Mouse (Mus musculus) ES-E14 (cell line): ENCODE results near the gene Lgr6. TPM values are rescaled to one million over a fixed set of nuclear protein-coding genes. Genes with fewer than 3 reads are reported as not detected.
A peak's percentile ranks its signal among the peaks of the same experiment; 100 is the strongest.

ENCODE experiments used
- DNase-seq: peaks from one replicate; pipeline ENCODE4 v3.0.0-alpha.2; 2013; ENCODE audit warnings: low read depth, low spot score
- H3K27ac ChIP-seq: 2 replicates; pipeline ENCODE4 v1.5.1; 2012; ENCODE audit warnings: low read depth, mild to moderate bottlenecking, low read length, moderate library complexity, mixed read lengths; ENCODE audit not compliant: poor library complexity, insufficient read depth, severe bottlenecking
- H3K36me3 ChIP-seq: 2 replicates; pipeline ENCODE4 v1.6.1; 2012; ENCODE audit warnings: mild to moderate bottlenecking, low read length, moderate library complexity, mixed read lengths; ENCODE audit not compliant: control insufficient read depth, poor library complexity, insufficient read depth, severe bottlenecking
- H3K4me1 ChIP-seq, 2 experiments: fragments of 150-350 bp in 1 of 2; sonication (generic) in 1 of 2; 2 replicates each; pipeline ENCODE4 v1.6.1; 2012; ENCODE audit warnings: low read length in 2 of 2, mild to moderate bottlenecking in 1 of 2, mixed read lengths in 1 of 2; ENCODE audit not compliant: control insufficient read depth in 2 of 2, insufficient read depth in 2 of 2, poor library complexity in 1 of 2
- H3K4me3 ChIP-seq, 2 experiments: fragments of 150-350 bp in 1 of 2; sonication (generic) in 1 of 2; 2 replicates each; pipeline ENCODE4 v1.5.1; 2012; ENCODE audit warnings: low read length in 2 of 2, low read depth in 1 of 2, mild to moderate bottlenecking in 1 of 2, mixed read lengths in 1 of 2; ENCODE audit not compliant: insufficient read depth in 1 of 2, poor library complexity in 1 of 2, severe bottlenecking in 1 of 2
- H3K9ac ChIP-seq: 2 replicates; pipeline ENCODE4 v1.6.1; 2012; ENCODE audit warnings: low read depth, mild to moderate bottlenecking, low read length, mixed read lengths; ENCODE audit not compliant: poor library complexity, insufficient read depth, severe bottlenecking
- H3K9me3 ChIP-seq: fragments of 150-350 bp; sonication (generic); 2 replicates; pipeline ENCODE4 v1.6.1; 2012; ENCODE audit warnings: low read depth, mild to moderate bottlenecking, low read length; ENCODE audit not compliant: control insufficient read depth, insufficient read depth
- CHD2 ChIP-seq: IDR thresholded peaks from 2 replicates; pipeline ENCODE4 v1.6.1; 2014; ENCODE audit warnings: mild to moderate bottlenecking, low read depth, low read length, inconsistent platforms
- HCFC1 ChIP-seq: IDR thresholded peaks from 2 replicates; pipeline ENCODE4 v1.6.1; 2012; ENCODE audit warnings: low read length, inconsistent platforms, borderline replicate concordance; ENCODE audit not compliant: insufficient read depth
- MAFK ChIP-seq: IDR thresholded peaks from 2 replicates; pipeline ENCODE4 v1.6.1; 2014; ENCODE audit warnings: mild to moderate bottlenecking, low read depth, low read length, inconsistent platforms; ENCODE audit not compliant: insufficient read depth
- ZC3H11A ChIP-seq: IDR thresholded peaks from 2 replicates; pipeline ENCODE4 v1.6.1; 2012; ENCODE audit warnings: low read depth, mild to moderate bottlenecking, inconsistent platforms, low read length, borderline replicate concordance
- ZNF384 ChIP-seq: IDR thresholded peaks from 2 replicates; pipeline ENCODE4 v1.6.1; 2012; ENCODE audit warnings: low read depth, low read length, inconsistent platforms
- in situ Hi-C, 2 experiments: fragments of 600-800 bp; cut with MboI; formaldehyde crosslinking; loops; one replicate each; pipeline ENCODE4 v1.15.1; 2025; ENCODE audit warnings: low sequenced_read_pairs in 2 of 2, inconsistent platforms in 1 of 2; ENCODE audit not compliant: unreplicated experiment in 2 of 2
- total RNA-seq: library from RNA; depleted of rRNA; stranded (reverse); fragments of 300-350 nt; gene quantifications from 2 replicates; pipeline ENCODE4 v1.2.3, GENCODE M21; 2012

Gene Lgr6
- total RNA-seq, 1 experiment = 1.7 TPM

DNA sequence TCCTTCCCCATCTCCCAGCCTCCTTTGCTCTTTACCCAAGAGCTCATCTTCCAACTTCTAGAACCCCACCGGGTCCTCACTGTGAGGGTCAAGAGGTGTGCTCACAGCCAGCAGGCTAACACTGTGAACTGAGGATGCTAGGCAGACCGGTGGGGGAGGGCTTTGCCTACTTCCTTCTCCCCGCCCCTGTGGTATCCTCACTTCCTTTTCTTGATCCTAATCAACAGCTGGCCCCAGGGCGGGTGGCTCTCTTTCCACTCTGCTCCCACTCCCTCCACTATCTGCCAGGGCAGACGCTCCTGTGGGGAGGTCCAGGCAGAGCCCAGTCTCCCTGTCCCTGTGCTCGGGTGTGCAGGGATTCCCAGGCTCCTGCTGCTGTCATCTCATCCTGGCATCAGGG lies 26.0 kb upstream of the Lgr6 start:
- peaks cover 2 to 29% of the 10 kb centered on the region in 2 experiments; a peak in 2 of 4 replicates for H3K4me1 ChIP-seq
- TF ChIP-seq ZNF384 (no peak), HCFC1 (no peak), ZC3H11A (no peak), CHD2 (no peak), MAFK (no peak)
- H3K4me3 ChIP-seq = peak overlapping the region in 1 of 2 experiments; percentile 6; a peak in 1 of 4 replicates
- in situ Hi-C loops = no loop called here
- H3K27ac ChIP-seq = no peak overlapping the region
- peak overlapping the region; percentile 44; the same call in 1 of the 2 replicates for H3K9ac ChIP-seq
- no peak for DNase-seq
- H3K9me3 ChIP-seq = no peaks in the 10 kb centered on the region
- H3K36me3 ChIP-seq = no peaks in the 10 kb centered on the region

DNA sequence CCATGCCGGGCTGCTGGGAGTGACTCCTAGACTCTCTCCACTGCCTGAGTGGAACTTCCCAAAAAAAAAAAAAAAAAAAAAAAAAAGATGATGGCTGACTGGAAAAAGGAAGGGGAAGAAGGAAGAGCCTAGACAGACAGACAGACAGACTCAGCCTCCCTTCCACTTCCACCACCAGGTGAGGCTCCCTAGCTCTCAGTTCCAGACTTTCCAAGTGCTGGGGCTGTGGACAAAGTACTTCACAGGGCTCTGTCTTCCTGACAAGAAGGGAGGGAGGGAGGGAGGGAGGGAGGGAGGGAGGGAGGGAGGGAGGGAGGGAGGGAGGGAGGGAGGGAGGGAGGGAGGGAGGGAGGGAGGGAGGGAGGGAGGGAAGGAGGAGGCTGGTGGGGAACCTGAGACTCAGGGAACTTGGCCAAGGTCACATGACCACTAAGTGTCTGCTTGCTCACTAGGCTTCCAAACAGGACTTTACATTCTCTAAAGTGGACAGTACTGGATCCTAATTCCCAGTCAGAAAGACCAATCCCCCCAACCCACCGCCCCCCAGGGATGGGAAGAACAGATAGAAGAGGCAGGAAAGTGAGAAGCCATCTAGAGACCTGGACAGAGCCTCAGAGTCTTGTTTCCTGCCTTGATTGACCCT lies 25.4 kb upstream of the Lgr6 start:
- no peaks in the 10 kb centered on the region for H3K9me3 ChIP-seq
- H3K4me1 ChIP-seq = peaks cover 2 to 29% of the 10 kb centered on the region in 2 experiments; a peak in 2 of 4 replicates
- TF ChIP-seq ZC3H11A = no peak
- no peak for TF ChIP-seq ZNF384
- TF ChIP-seq CHD2 = no peak
- TF ChIP-seq HCFC1 = no peak
- no peak for TF ChIP-seq MAFK
- in situ Hi-C loops = no loop called here
- peak overlapping the region in 1 of 2 experiments; percentile 6; a peak in 1 of 4 replicates for H3K4me3 ChIP-seq
- no peak overlapping the region for H3K27ac ChIP-seq
- DNase-seq = no peak
- H3K9ac ChIP-seq = peak overlapping the region; percentile 44; the same call in 1 of the 2 replicates
- no peaks in the 10 kb centered on the region for H3K36me3 ChIP-seq

DNA sequence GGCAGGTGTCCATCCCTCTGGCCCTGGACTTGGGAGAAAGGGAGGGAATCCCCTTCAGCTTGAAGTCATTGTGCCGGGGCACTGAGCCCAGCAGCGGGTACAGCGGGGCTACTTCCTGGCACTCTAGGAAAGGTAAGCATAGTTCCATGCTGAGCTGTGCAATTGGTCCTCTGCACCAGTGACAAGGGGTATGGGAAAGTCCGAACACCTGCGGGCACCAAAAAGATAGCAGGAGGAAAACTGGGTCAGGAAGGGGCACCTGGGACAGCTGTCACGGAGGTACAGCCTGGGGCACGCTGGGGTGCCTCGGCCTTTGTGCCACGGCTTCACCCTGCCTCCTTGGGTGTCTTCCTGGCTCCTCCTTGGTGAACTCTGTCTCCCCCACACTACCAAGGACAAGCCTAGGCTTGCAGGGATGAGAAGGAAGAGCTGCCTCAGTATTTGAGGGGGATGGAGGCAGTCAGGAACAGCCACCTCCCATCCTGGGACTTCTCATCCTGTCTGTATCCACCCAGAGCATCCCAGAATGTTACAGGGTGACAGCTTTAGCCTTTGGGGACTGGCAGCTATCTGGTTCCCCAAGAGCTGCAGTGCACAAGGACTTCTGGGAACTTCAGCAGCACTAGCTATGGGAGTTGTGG lies 24.6 kb upstream of the Lgr6 start:
- no peak for TF ChIP-seq CHD2
- TF ChIP-seq HCFC1 = no peak
- no peak for TF ChIP-seq ZNF384
- no peak for TF ChIP-seq MAFK
- no peak for TF ChIP-seq ZC3H11A
- peaks cover 2 to 29% of the 10 kb centered on the region in 2 experiments; a peak in 2 of 4 replicates for H3K4me1 ChIP-seq
- in situ Hi-C loops = no loop called here
- no peak for DNase-seq
- H3K27ac ChIP-seq = peak overlapping the region; percentile 35; the same call in 1 of the 2 replicates
- no peak overlapping the region; the same call in 1 of the 2 replicates for H3K9ac ChIP-seq
- no peaks in the 10 kb centered on the region for H3K9me3 ChIP-seq
- no peaks in the 10 kb centered on the region for H3K36me3 ChIP-seq
- no peak overlapping the region; a peak in 1 of 4 replicates for H3K4me3 ChIP-seq

DNA sequence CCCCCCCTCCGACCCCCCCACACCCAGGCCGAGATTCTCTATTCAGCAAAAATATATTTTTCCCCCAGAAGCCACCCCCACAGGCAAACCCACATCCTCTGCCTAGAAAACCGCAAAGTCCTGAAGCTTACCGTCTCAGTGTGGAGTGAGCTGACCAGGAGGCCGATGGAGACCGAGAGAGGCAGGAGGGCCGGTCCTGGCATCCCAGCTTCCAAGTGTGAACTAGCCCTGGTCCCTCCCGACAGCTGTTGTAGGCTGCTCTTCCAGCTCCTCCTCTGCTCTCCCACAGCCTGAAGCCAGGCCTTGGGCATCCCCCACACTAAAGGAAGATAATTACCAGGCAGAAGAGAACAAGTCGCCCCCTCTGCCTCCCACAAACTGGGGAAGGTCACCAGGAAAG lies 23.9 kb upstream of the Lgr6 start:
- in situ Hi-C loops = no loop called here
- H3K9ac ChIP-seq = no peak overlapping the region
- H3K4me1 ChIP-seq = peaks cover 2 to 29% of the 10 kb centered on the region in 2 experiments; a peak in 2 of 4 replicates
- no peak for DNase-seq
- no peak for TF ChIP-seq HCFC1
- no peak for TF ChIP-seq MAFK
- no peak for TF ChIP-seq ZNF384
- H3K27ac ChIP-seq = no peak overlapping the region
- no peaks in the 10 kb centered on the region for H3K9me3 ChIP-seq
- no peaks in the 10 kb centered on the region for H3K36me3 ChIP-seq
- H3K4me3 ChIP-seq = no peak overlapping the region
